Mouse (Mus musculus) lung, adult 2 months (tissue): ENCODE results near the gene Snph.

ENCODE experiments used
- CTCF ChIP-seq: fragments of 200-500 bp; IDR thresholded peaks from 2 replicates; pipeline ENCODE4 v1.5.1; 2011; ENCODE audit warnings: mild to moderate bottlenecking, low read length, control low read depth; ENCODE audit not compliant: insufficient read depth
- POLR2A ChIP-seq: fragments of 200-500 bp; IDR thresholded peaks from 2 replicates; pipeline ENCODE4 v1.6.1; 2011; ENCODE audit warnings: low read depth, mild to moderate bottlenecking, control low read depth, low read length, borderline replicate concordance; ENCODE audit errors: extremely low read depth

DNA sequence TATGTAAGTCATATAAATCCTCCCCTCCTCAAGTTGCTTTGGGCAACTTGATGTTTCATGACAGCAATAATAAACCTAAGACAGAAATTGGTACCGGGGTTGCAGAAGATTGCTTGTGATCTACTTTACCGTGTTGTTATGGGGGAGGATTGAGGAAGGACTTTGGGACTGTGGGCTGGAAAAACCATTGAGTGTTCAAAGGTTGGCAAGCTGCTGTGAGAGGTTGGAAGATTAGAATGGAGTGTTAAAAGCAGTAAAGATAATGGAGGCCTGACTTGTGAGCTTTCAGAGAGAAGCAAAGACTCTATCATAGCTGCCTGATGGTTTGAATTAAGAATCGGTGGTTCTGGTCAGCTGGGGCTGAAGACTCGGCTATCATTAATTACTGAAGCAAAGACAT lies 53.2 kb downstream of the Snph start:
- TF ChIP-seq CTCF (no peak), POLR2A (no peak)
